Mouse (Mus musculus): ENCODE results near the gene Slc12a5. TPM values are rescaled to one million over a fixed set of nuclear protein-coding genes. Genes with fewer than 3 reads are reported as not detected.

Gene Slc12a5
- total and polyA plus RNA-seq, 3 experiments = 0.72 to 1.4 (median 0.82) TPM

- H3K4me3 ChIP-seq (ENCODE audit: low read depth, low read length) = no peak overlapping the region; the same call in 1 of the 2 replicates
- no peaks in the 10 kb centered on the region for H3K27me3 ChIP-seq (ENCODE audit: insufficient read depth, low read length)
- no peak for ATAC-seq (ENCODE audit: extremely low read depth, insufficient number of reproducible peaks, low FRiP score, poor library complexity, severe bottlenecking)
- TF ChIP-seq TAL1 (conservative IDR thresholded peaks at IDR 0.05; ENCODE audit: low read depth, low read length) = no peak
- TF ChIP-seq POLR2AphosphoS5 (IDR thresholded peaks at IDR 0.05; ENCODE audit: insufficient replicate concordance, low read depth, low read length) = no peak
- TF ChIP-seq CTCF (IDR thresholded peaks at IDR 0.05; ENCODE audit: low read depth, low read length) = no peak
- no peak for TF ChIP-seq GATA1 (IDR thresholded peaks at IDR 0.05; ENCODE audit: borderline replicate concordance, low read length)
- TF ChIP-seq GATA2 (IDR thresholded peaks at IDR 0.05; ENCODE audit: borderline replicate concordance, low read depth, low read length) = no peak
- no peaks in the 10 kb centered on the region for H3K36me3 ChIP-seq (replicated peaks)
- no peak for DNase-seq (ENCODE audit: low spot score)
- no peaks in the 10 kb centered on the region for H3K4me1 ChIP-seq (ENCODE audit: insufficient read depth, low read depth, low read length)
- H3K9me3 ChIP-seq (replicated peaks) = peaks cover 8% of the 10 kb centered on the region; the same call in 1 of the 2 replicates
Observed at GRCm38 (mm10) chr2:164967761-164968440, 7.3 kb downstream of the Slc12a5 start.

- no peak overlapping the region for H3K4me3 ChIP-seq (ENCODE audit: low read depth, low read length)
Observed at GRCm38 (mm10) chr2:164968451-164968851, 7.8 kb downstream of the Slc12a5 start.

GRCm38 (mm10) chr2:164969348-164969781 lies 8.8 kb downstream of the Slc12a5 start:
- no peak overlapping the region for H3K4me3 ChIP-seq (ENCODE audit: low read depth, low read length)
- no peaks in the 10 kb centered on the region for H3K4me1 ChIP-seq (ENCODE audit: insufficient read depth, low read depth, low read length)
- TF ChIP-seq CTCF (IDR thresholded peaks at IDR 0.05; ENCODE audit: low read depth, low read length) (no peak), POLR2AphosphoS5 (IDR thresholded peaks at IDR 0.05; ENCODE audit: insufficient replicate concordance, low read depth, low read length) (no peak), GATA1 (IDR thresholded peaks at IDR 0.05; ENCODE audit: borderline replicate concordance, low read length) (no peak), GATA2 (IDR thresholded peaks at IDR 0.05; ENCODE audit: borderline replicate concordance, low read depth, low read length) (no peak), TAL1 (conservative IDR thresholded peaks at IDR 0.05; ENCODE audit: low read depth, low read length) (no peak)
- H3K27me3 ChIP-seq (ENCODE audit: insufficient read depth, low read length) = no peaks in the 10 kb centered on the region
- DNase-seq (ENCODE audit: low spot score) = no peak
- ATAC-seq (ENCODE audit: extremely low read depth, insufficient number of reproducible peaks, low FRiP score, poor library complexity, severe bottlenecking) = no peak
- H3K36me3 ChIP-seq (replicated peaks) = no peaks in the 10 kb centered on the region
- H3K9me3 ChIP-seq (replicated peaks) = peaks cover 8% of the 10 kb centered on the region; the same call in 1 of the 2 replicates

More at GRCm38 (mm10) chr2:164968451-164968851, 7.8 kb downstream of the Slc12a5 start:
- TF ChIP-seq TAL1 (conservative IDR thresholded peaks at IDR 0.05; ENCODE audit: low read depth, low read length) (no peak), POLR2AphosphoS5 (IDR thresholded peaks at IDR 0.05; ENCODE audit: insufficient replicate concordance, low read depth, low read length) (no peak)
- peaks cover 8% of the 10 kb centered on the region; the same call in 1 of the 2 replicates for H3K9me3 ChIP-seq (replicated peaks)
- DNase-seq (ENCODE audit: low spot score) (no peak), ATAC-seq (ENCODE audit: extremely low read depth, insufficient number of reproducible peaks, low FRiP score, poor library complexity, severe bottlenecking) (no peak)
- no peaks in the 10 kb centered on the region for H3K4me1 ChIP-seq (ENCODE audit: insufficient read depth, low read depth, low read length)
- no peaks in the 10 kb centered on the region for H3K36me3 ChIP-seq (replicated peaks)
- no peaks in the 10 kb centered on the region for H3K27me3 ChIP-seq (ENCODE audit: insufficient read depth, low read length)

- Histone ChIP-seq H3K4me1 (ENCODE audit: insufficient read depth, low read depth, low read length) (no peaks in the 10 kb centered on the region), H3K27me3 (ENCODE audit: insufficient read depth, low read length) (no peaks in the 10 kb centered on the region), H3K9me3 (replicated peaks) (peaks cover 8% of the 10 kb centered on the region; the same call in 1 of the 2 replicates), H3K4me3 (ENCODE audit: low read depth, low read length) (no peak overlapping the region), H3K36me3 (replicated peaks) (no peaks in the 10 kb centered on the region)
- no peak for DNase-seq (ENCODE audit: low spot score)
- TF ChIP-seq TAL1 (conservative IDR thresholded peaks at IDR 0.05; ENCODE audit: low read depth, low read length) (no peak), POLR2AphosphoS5 (IDR thresholded peaks at IDR 0.05; ENCODE audit: insufficient replicate concordance, low read depth, low read length) (no peak), GATA2 (IDR thresholded peaks at IDR 0.05; ENCODE audit: borderline replicate concordance, low read depth, low read length) (no peak), CTCF (IDR thresholded peaks at IDR 0.05; ENCODE audit: low read depth, low read length) (no peak), GATA1 (IDR thresholded peaks at IDR 0.05; ENCODE audit: borderline replicate concordance, low read length) (no peak)
- ATAC-seq (ENCODE audit: extremely low read depth, insufficient number of reproducible peaks, low FRiP score, poor library complexity, severe bottlenecking) = no peak
Observed at GRCm38 (mm10) chr2:164970631-164971196, 10.1 kb downstream of the Slc12a5 start.

- Histone ChIP-seq H3K36me3 (replicated peaks) (no peaks in the 10 kb centered on the region), H3K4me3 (ENCODE audit: low read depth, low read length) (no peak overlapping the region), H3K27me3 (ENCODE audit: insufficient read depth, low read length) (no peaks in the 10 kb centered on the region), H3K4me1 (ENCODE audit: insufficient read depth, low read depth, low read length) (no peaks in the 10 kb centered on the region), H3K9me3 (replicated peaks) (peaks cover 8% of the 10 kb centered on the region; the same call in 1 of the 2 replicates)
- DNase-seq (ENCODE audit: low spot score) (no peak), ATAC-seq (ENCODE audit: extremely low read depth, insufficient number of reproducible peaks, low FRiP score, poor library complexity, severe bottlenecking) (no peak)
- TF ChIP-seq GATA1 (IDR thresholded peaks at IDR 0.05; ENCODE audit: borderline replicate concordance, low read length) (no peak), POLR2AphosphoS5 (IDR thresholded peaks at IDR 0.05; ENCODE audit: insufficient replicate concordance, low read depth, low read length) (no peak), GATA2 (IDR thresholded peaks at IDR 0.05; ENCODE audit: borderline replicate concordance, low read depth, low read length) (no peak), TAL1 (conservative IDR thresholded peaks at IDR 0.05; ENCODE audit: low read depth, low read length) (no peak), CTCF (IDR thresholded peaks at IDR 0.05; ENCODE audit: low read depth, low read length) (no peak)
Observed at GRCm38 (mm10) chr2:164972646-164973045, 12.0 kb downstream of the Slc12a5 start.

- no peak for TF ChIP-seq GATA2 (IDR thresholded peaks at IDR 0.05; ENCODE audit: borderline replicate concordance, low read depth, low read length)
- TF ChIP-seq TAL1 (conservative IDR thresholded peaks at IDR 0.05; ENCODE audit: low read depth, low read length) = no peak
- no peak for TF ChIP-seq POLR2AphosphoS5 (IDR thresholded peaks at IDR 0.05; ENCODE audit: insufficient replicate concordance, low read depth, low read length)
- TF ChIP-seq GATA1 (IDR thresholded peaks at IDR 0.05; ENCODE audit: borderline replicate concordance, low read length) = no peak
- TF ChIP-seq CTCF (IDR thresholded peaks at IDR 0.05; ENCODE audit: low read depth, low read length) = no peak
Observed at GRCm38 (mm10) chr2:164975611-164976010, 15.0 kb downstream of the Slc12a5 start.

More at GRCm38 (mm10) chr2:164975611-164976010, 15.0 kb downstream of the Slc12a5 start:
- no peaks in the 10 kb centered on the region for H3K27me3 ChIP-seq (ENCODE audit: insufficient read depth, low read length)
- no peaks in the 10 kb centered on the region for H3K36me3 ChIP-seq (replicated peaks)
- H3K4me3 ChIP-seq (ENCODE audit: low read depth, low read length) = no peak overlapping the region
- DNase-seq (ENCODE audit: low spot score) (no peak), ATAC-seq (ENCODE audit: extremely low read depth, insufficient number of reproducible peaks, low FRiP score, poor library complexity, severe bottlenecking) (no peak)
- H3K4me1 ChIP-seq (ENCODE audit: insufficient read depth, low read depth, low read length) = no peaks in the 10 kb centered on the region
- H3K9me3 ChIP-seq (replicated peaks) = no peaks in the 10 kb centered on the region

Measured in G1E (cell line).